Mouse (Mus musculus) macrophage (primary cell): ENCODE measurements around the gene Spon1. TPM values are rescaled to one million over a fixed set of nuclear protein-coding genes. Genes with fewer than 3 reads are reported as not detected.

ENCODE experiments used
- H3K27ac ChIP-seq: fragments of 350-480 bp; formaldehyde crosslinking; 2 replicates; pipeline ENCODE4 v1.9.0; 2021
- H3K36me3 ChIP-seq: fragments of 350-480 bp; formaldehyde crosslinking; 2 replicates; pipeline ENCODE4 v1.9.0; 2021; ENCODE audit errors: inconsistent target
- H3K4me3 ChIP-seq: fragments of 350-480 bp; formaldehyde crosslinking; 2 replicates; pipeline ENCODE4 v1.9.0; 2021; ENCODE audit errors: inconsistent target
- H3K79me2 ChIP-seq: fragments of 350-480 bp; formaldehyde crosslinking; 2 replicates; pipeline ENCODE4 v1.9.0; 2021; ENCODE audit errors: inconsistent target
- WGBS: methylation state at CpG from one replicate; pipeline ENCODE4 v1.1.7; 2026; ENCODE audit warnings: inconsistent platforms; ENCODE audit not compliant: missing documents; 5-methylcytosine and 5-hydroxymethylcytosine counted together
- polyA plus RNA-seq: library from polyadenylated mRNA; stranded (reverse); fragments of 250-400 nt; gene quantifications from 3 replicates; pipeline ENCODE4 v1.2.4, GENCODE M21; 2018; ENCODE audit warnings: inconsistent platforms

Gene Spon1
- polyA plus RNA-seq, 1 experiment from 2014 or later = not detected

DNA sequence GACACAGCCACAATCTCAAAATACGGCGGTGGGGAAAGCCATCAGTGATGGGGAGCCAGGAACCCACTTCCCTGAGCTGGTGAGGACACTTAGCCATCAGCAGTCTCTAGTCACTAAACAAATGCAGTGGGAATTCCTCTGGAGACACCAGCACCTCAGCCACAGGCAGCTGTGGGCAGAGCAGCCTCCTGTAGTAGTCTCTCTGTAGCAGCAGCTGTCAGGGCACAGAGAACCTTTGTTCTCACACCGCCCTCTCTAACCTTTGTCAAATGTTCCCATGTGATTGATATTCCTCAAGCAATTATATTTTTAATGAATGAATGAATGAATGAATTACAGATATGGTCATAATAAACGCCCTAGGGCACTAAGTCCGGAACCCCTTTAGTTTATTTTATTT lies 305.6 kb downstream of the Spon1 start:
- H3K27ac ChIP-seq = no peak overlapping the region
- H3K4me3 ChIP-seq = no peak overlapping the region

DNA sequence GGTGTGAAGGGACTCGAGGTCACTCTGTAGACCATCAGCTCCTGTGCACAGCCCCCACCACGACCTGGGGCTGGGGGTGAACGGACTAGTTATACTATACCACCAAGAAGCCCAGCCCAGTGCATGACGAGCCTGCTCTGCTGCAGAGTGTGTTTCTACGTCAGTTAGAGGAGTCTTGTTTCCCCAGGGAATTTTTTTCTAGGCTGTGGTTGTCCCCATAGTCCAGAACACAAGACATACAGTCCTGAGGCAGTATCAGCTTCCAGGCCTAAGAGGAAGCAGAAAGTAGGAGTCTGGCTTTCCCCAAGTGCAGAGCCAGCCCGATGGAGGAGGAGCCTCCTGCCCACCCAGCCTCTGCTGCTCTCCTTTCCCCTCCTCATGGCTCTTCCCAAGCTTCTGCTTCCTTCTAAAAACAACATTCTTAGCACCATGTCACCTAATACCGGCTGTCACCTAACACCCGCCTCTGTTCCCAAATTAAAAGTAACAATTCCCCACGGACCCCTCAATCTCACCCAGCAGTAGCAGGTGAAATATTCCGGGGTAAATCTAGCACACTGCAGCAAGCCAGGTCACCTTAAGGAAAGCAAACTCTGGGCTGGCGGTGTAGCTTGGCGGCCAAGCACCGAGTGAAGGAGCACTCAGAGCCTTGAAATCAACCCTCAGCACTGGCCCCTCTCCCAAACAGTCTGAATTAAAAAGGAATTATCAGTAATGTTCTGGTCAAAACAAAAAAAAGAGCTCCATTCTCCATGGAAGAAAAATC lies 306.2 kb downstream of the Spon1 start:
- 81% methylated on average over 13 of the region's 13 CpGs for WGBS
- H3K27ac ChIP-seq = no peak overlapping the region
- H3K4me3 ChIP-seq = no peak overlapping the region
- no peaks in the 10 kb centered on the region for H3K36me3 ChIP-seq
- no peaks in the 10 kb centered on the region for H3K79me2 ChIP-seq

More for the DNA sequence above, 305.6 kb downstream of the Spon1 start:
- H3K79me2 ChIP-seq = no peaks in the 10 kb centered on the region
- WGBS = 93% methylated on average over 5 of the region's 5 CpGs
- H3K36me3 ChIP-seq = no peaks in the 10 kb centered on the region

DNA sequence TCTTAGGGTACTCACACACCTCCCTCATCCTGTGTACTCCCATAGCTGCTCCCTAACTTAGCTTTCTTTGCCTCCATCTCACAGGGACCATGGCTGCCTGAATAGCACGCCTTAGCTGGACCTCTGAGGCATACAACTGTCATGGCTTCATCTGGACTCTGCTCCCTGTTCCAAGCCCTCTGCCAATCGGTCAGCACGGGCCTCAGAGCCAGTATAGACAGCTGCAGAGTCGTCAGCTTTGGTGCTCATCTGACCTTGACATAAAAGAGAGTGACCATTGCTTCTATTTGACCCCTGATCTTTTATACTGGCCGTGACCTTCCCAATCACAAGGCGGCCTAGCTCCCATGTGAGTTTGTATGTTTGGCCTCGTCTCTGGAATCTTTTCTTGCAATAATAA lies 308.3 kb downstream of the Spon1 start:
- Histone ChIP-seq H3K4me3 (no peak overlapping the region), H3K27ac (no peak overlapping the region), H3K79me2 (no peaks in the 10 kb centered on the region), H3K36me3 (no peaks in the 10 kb centered on the region)
- 89% methylated on average over 7 of the region's 7 CpGs for WGBS

DNA sequence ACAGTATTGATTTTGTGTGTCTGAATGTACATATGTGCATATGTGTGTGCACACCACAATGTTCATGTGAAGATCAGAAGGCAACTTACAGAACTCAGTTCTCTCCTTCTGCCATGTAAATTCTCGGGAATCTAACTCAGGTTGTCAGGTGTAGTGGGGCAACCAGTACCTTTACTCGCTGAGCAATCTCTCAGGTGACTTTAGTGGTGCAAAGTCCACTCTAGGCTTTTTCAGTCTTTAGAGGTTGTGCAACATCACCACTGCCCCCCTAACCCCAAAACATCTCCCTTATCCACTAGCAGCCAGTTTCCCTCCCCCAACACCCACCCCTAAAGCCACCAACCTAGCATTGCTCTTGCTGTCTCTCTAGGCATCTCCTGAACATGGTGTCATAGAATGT lies 308.8 kb downstream of the Spon1 start:
- no peaks in the 10 kb centered on the region for H3K79me2 ChIP-seq
- H3K27ac ChIP-seq = no peak overlapping the region
- no peaks in the 10 kb centered on the region for H3K36me3 ChIP-seq
- WGBS = 87% methylated on average over 2 of the region's 2 CpGs
- no peak overlapping the region for H3K4me3 ChIP-seq

DNA sequence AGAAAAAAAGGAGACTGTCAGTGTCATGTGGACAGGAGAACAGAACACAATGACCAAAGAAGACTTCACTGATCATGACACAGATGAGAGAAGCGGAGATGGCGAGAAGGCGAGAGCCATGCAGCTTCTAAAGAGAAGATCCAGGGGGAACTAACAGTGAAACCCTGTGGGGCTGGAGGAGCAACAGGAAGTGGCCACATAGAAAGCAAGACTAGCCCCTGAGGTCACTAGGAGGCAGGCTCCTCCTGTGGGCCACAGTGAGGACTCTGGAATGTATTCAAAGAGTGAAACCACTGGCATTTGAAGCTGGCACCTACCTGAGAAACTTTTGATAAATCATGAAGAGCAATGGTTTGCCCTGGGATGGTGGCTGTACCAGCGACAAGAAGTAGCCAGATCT lies 313.5 kb downstream of the Spon1 start:
- WGBS = 92% methylated on average over 4 of the region's 4 CpGs
- H3K4me3 ChIP-seq = no peak overlapping the region
- no peak overlapping the region for H3K27ac ChIP-seq
- no peaks in the 10 kb centered on the region for H3K36me3 ChIP-seq
- no peaks in the 10 kb centered on the region for H3K79me2 ChIP-seq

DNA sequence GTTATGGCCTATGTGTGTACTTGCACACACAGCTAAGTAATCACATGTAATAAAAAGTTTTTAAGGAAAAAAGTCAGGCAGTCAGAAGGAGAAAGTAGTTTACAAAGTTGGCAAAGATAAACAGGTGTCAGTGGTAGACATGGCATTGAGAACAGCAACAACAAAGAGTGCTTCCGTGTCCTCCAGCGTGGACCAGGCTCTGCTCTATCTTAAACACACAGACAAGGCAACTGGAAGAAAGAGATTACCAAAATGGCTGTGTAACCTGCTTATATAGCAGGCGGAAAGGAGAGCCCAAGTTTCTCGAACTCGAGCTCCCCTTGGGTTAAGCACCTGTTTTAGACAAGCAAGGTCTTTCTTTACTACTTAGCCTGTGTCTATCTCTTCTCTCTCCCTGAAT lies 314.5 kb downstream of the Spon1 start:
- Histone ChIP-seq H3K36me3 (no peaks in the 10 kb centered on the region), H3K79me2 (no peaks in the 10 kb centered on the region), H3K4me3 (no peak overlapping the region), H3K27ac (no peak overlapping the region)
- 94% methylated on average over 5 of the region's 5 CpGs for WGBS

DNA sequence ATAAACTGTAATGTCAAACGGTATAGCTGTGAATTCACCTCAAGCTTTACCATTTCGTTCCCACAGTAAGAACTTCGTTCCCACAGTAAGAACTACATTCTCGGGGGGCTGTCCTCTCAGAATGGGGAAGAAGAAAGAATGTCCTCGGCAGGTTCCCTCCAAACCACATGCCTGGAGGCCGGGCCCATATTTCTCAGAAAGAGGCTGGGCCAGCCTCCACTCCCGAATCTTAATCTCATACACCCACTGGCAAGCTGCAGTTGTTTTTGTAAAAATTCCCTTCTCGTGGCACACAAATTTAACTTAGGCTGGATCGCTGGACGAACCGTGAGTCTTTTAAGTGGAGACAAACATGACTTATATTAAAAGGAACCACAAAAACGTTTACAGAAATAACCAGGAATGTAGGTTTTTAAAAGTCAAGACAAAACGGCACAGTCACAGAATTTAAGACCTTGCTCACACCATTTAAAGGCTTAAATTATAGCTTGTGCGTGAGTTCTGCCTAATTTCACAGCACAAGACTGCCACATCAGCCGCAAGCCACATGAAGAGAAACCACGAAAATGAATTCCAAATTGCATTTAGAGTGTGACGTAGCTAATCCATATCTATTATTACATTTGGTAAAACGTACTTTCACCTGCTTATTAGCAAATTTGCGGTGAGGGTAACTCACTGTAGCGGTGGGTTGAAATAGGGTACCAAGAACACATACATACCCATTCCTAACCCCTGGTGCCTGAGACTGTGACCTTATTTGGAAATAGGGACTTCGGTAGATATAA lies 316.0 kb downstream of the Spon1 start:
- Histone ChIP-seq H3K4me3 (no peak overlapping the region), H3K79me2 (no peaks in the 10 kb centered on the region), H3K27ac (no peak overlapping the region), H3K36me3 (no peaks in the 10 kb centered on the region)
- WGBS = 46% methylated on average over 21 of the region's 21 CpGs

DNA sequence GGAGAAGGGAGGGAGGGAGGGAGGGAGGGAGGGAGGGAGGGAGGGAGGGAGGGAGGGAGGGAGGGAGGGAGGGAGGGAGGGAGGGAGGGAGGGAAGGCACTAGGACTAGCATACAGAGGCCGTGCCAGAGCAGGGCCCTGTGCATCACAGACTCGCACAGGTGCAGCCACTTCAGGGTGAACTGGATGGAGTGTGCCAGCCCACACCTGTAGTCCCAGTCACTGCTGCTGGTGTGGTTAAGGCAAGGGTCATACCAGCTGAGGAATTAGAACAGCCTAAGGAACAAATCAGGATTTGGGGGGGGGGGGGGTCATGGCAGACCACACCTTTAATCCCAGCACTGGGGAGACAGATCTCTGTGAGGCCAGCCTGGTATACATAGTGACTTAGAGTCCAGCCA lies 317.3 kb downstream of the Spon1 start:
- Histone ChIP-seq H3K4me3 (no peak overlapping the region), H3K27ac (no peak overlapping the region), H3K36me3 (no peaks in the 10 kb centered on the region), H3K79me2 (no peaks in the 10 kb centered on the region)
- no CpG with 5 or more reads among the region's 2 CpGs for WGBS

DNA sequence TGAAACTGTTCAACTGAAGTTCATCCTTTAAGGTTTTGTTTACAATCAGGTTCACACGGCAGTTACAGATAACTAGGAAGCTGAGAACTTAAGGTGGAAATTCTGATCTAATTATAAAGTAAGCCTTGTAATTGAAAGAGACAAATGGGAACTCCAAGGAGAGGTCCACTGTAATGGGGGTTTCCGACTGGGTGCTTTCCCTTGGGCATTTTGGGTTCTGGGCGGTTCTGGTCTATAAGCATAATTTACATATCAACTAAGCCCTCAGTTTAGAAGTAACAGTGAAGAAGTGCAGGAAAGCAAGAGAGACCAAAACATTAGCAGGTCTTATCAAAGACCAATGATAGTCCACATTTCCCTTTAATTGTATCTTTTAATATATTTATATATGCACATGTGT lies 318.0 kb downstream of the Spon1 start:
- no peaks in the 10 kb centered on the region for H3K36me3 ChIP-seq
- H3K4me3 ChIP-seq = no peak overlapping the region
- no peak overlapping the region for H3K27ac ChIP-seq
- 94% methylated on average over 3 of the region's 3 CpGs for WGBS
- no peaks in the 10 kb centered on the region for H3K79me2 ChIP-seq

DNA sequence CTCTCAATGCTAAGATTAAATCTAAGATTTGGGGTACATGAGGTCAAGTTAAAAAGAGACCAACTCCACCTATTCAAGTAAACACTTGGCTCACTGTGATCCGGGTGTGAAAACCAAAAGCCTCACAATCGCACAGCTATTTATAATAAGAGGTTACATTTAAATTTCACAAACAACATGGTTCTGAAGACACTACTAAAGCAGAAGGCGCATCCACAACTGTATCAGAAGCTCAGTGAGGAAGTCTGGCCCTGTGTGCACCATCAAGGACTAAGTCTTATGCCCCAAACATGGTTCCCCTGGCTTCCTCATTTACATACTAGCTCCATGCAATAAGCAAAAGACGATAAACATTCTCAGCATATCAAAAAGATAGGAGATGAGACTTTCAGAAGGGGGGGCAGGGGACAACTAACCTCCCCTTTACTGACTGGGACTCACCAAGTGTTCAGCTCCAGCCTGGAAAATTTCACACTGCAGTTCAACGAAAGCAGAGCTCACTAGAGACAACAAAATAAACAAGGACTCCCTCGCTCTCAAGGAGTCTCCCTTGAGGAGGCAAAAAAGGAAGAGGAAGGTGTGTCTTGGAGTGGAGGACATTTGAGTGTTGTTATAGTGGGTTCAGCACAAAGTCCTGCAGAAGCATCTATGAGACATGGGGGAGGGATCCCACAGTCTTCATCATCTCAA lies 320.4 kb downstream of the Spon1 start:
- Histone ChIP-seq H3K79me2 (no peaks in the 10 kb centered on the region), H3K4me3 (no peak overlapping the region), H3K36me3 (no peaks in the 10 kb centered on the region), H3K27ac (no peak overlapping the region)
- 84% methylated on average over 6 of the region's 6 CpGs for WGBS

DNA sequence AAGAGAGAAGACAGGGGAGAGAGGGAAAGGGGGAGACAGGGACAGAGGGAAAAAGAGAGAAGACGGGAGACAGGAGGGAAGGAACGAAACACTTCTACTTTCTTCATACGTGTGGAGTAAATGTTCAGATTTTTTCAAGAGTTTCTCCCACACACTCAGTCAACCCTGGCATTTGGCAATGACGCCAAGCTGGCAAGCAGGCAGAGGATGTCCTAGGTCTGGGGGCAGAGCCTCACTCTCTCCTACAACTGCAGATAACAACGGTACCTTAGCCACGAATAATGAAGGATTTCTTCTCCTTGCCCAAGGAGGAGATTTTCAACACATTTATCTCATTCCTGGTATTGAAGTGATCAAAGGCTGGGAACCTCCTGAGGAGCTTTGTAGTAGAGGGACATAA lies 321.5 kb downstream of the Spon1 start:
- Histone ChIP-seq H3K4me3 (no peak overlapping the region), H3K27ac (no peak overlapping the region), H3K36me3 (no peaks in the 10 kb centered on the region), H3K79me2 (no peaks in the 10 kb centered on the region)
- WGBS = 87% methylated on average over 6 of the region's 6 CpGs

DNA sequence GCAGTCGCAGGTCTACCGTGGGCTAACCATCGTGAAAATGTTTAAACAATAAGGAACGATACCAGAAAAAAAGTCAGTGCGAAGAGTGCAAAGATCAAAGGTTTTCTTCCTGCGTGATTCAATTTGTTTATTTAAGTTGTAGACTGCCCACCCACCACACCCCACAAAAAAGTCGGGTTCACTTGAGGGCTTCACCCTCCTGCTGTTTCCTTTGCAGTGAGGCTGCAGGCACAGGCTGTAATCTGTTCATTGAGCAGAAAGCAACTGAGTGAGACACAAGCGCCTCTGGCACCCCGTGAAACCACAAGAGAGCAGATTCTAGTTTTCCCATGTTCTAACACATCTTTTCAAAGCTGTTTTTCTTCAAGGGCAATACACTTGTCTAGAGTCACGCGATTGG lies 322.2 kb downstream of the Spon1 start:
- Histone ChIP-seq H3K4me3 (no peak overlapping the region), H3K27ac (no peak overlapping the region), H3K36me3 (no peaks in the 10 kb centered on the region), H3K79me2 (no peaks in the 10 kb centered on the region)
- WGBS = 67% methylated on average over 11 of the region's 11 CpGs

DNA sequence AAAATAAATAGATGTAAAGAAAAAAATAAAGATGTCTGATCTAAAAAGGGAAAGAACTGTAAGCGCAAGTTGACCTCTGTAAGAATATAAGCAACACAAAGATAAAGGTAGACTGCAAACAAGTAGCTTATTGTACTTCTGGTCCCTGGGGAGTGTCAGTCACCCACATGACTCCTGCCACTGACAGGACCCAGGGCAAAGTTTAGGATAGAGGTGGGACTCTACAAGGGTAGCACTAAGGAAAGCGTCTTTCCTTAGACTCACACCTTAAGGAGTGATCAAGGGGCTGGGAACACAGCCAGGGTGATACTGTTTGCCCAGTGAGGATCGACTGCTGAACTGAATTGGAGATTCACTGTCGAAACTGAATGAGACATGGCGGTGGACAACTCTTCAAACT lies 323.1 kb downstream of the Spon1 start:
- WGBS = 98% methylated on average over 5 of the region's 5 CpGs

DNA sequence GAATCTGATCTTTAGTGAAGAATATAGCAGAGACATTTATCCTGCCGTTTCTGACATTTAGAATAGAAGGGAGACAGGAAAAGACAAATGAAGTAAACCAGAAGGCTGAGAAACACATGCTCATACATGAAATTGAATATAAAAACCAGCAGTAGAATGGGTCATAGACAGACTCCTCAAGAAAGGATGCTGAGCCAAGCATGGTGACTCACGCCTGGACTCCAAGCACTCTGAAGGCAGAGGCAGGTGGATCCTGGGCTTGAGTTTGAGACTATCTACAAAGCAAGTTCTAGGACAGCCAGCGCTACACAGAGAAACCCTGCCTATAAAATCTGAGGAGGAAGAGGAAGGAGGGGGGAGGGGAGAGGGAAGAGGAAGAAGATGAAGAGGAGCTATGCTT lies 324.4 kb downstream of the Spon1 start:
- Histone ChIP-seq H3K4me3 (no peak overlapping the region), H3K79me2 (no peaks in the 10 kb centered on the region), H3K36me3 (no peaks in the 10 kb centered on the region), H3K27ac (no peak overlapping the region)
- WGBS = 85% methylated on average over 3 of the region's 3 CpGs

More for the DNA sequence above, 323.1 kb downstream of the Spon1 start:
- no peak overlapping the region for H3K4me3 ChIP-seq
- H3K27ac ChIP-seq = no peak overlapping the region
- no peaks in the 10 kb centered on the region for H3K36me3 ChIP-seq
- no peaks in the 10 kb centered on the region for H3K79me2 ChIP-seq
